Mouse (Mus musculus) kidney, postnatal 0 days (tissue): ENCODE measurements at regions not wholly inside any gene's neighbourhood (a gene's known extent, or its start where the extent isn't known, plus 50 kb on each side); places are given as distances from the start of the nearest gene placed in this dataset.

Source experiments
- ATAC-seq: fragments of 200-750 bp; cut with Nextera tagmentation; replicated peaks from 2 replicates; pipeline ENCODE4 v1.8.0; 2017; ENCODE audit warnings: low read depth, moderate number of reproducible peaks, moderate TSS enrichment, moderate library complexity; ENCODE audit not compliant: low FRiP score
- DNase-seq: peaks from one replicate; pipeline ENCODE4 v3.0.0-alpha.2; 2016; ENCODE audit warnings: low spot score
- H3K27ac ChIP-seq: fragments of 300-500 bp; sonication (generic); 2 replicates; pipeline ENCODE4 v1.5.1; 2014; ENCODE audit warnings: mild to moderate bottlenecking
- H3K27me3 ChIP-seq: fragments of 300-500 bp; sonication (generic); 2 replicates; pipeline ENCODE4 v1.6.1; 2014; ENCODE audit warnings: low read length, mixed read lengths; ENCODE audit not compliant: insufficient read depth
- H3K36me3 ChIP-seq: fragments of 300-500 bp; sonication (generic); 2 replicates; pipeline ENCODE4 v1.6.1; 2014; ENCODE audit warnings: low read length, mixed read lengths; ENCODE audit not compliant: insufficient read depth
- H3K4me1 ChIP-seq: fragments of 300-500 bp; sonication (generic); replicated peaks from 2 replicates; pipeline ENCODE4 v1.6.1; 2014; ENCODE audit warnings: antibody characterized with exemption, low read length, mixed read lengths; ENCODE audit not compliant: insufficient read depth
- H3K4me2 ChIP-seq: fragments of 300-500 bp; sonication (generic); 2 replicates; pipeline ENCODE4 v1.6.1; 2014; ENCODE audit warnings: mild to moderate bottlenecking, low read length, moderate library complexity, mixed read lengths
- H3K4me3 ChIP-seq: fragments of 300-500 bp; sonication (generic); replicated peaks from 2 replicates; pipeline ENCODE4 v1.5.1; 2014; ENCODE audit warnings: low read depth, low read length
- H3K9ac ChIP-seq: fragments of 300-500 bp; sonication (generic); 2 replicates; pipeline ENCODE4 v1.6.1; 2014; ENCODE audit warnings: low read depth, low read length
- H3K9me3 ChIP-seq: fragments of 300-500 bp; sonication (generic); replicated peaks from 2 replicates; pipeline ENCODE4 v1.6.1; 2016; ENCODE audit warnings: low read length, inconsistent platforms, mixed read lengths
- CTCF ChIP-seq: IDR thresholded peaks from 2 replicates; pipeline ENCODE4 v1.5.1; 2016; ENCODE audit warnings: antibody characterized with exemption, low read depth, mild to moderate bottlenecking, moderate library complexity
- WGBS: fragments of 180-500 bp; shearing (Covaris S2); extraction: QIAGEN DNeasy Blood & Tissue Kit; methylation state at CpG from one replicate; pipeline ENCODE4 v1.1.7; 2014; 5-methylcytosine and 5-hydroxymethylcytosine counted together

GRCm38 (mm10) chr17:64199241-64199933 is 132.3 kb downstream of the Pja2 start:
- Histone ChIP-seq H3K27ac (no peak overlapping the region), H3K27me3 (no peaks in the 10 kb centered on the region), H3K36me3 (no peaks in the 10 kb centered on the region), H3K9ac (no peak overlapping the region), H3K9me3 (no peaks in the 10 kb centered on the region), H3K4me1 (no peaks in the 10 kb centered on the region), H3K4me3 (no peak overlapping the region), H3K4me2 (no peak overlapping the region)
- no peak for ATAC-seq
- 85% methylated on average over 10 of the region's 10 CpGs for WGBS
- TF ChIP-seq CTCF, result no peak
- DNase-seq, result no peak

- no peak for ATAC-seq
- 89% methylated on average over 10 of the region's 10 CpGs for WGBS
Measured at GRCm38 (mm10) chr17:64196437-64196836, 135.3 kb downstream of the Pja2 start.

GRCm38 (mm10) chr17:64193055-64193454 is 138.7 kb downstream of the Pja2 start:
- H3K27me3 ChIP-seq, result no peaks in the 10 kb centered on the region
- no peak overlapping the region for H3K27ac ChIP-seq
- TF ChIP-seq CTCF, result no peak
- no peaks in the 10 kb centered on the region for H3K4me1 ChIP-seq
- no peaks in the 10 kb centered on the region for H3K36me3 ChIP-seq
- WGBS, result 91% methylated on average over 6 of the region's 6 CpGs
- H3K4me2 ChIP-seq, result no peak overlapping the region
- no peaks in the 10 kb centered on the region for H3K9me3 ChIP-seq
- ATAC-seq (no peak), DNase-seq (no peak)
- H3K4me3 ChIP-seq, result no peak overlapping the region
- no peak overlapping the region for H3K9ac ChIP-seq

More at GRCm38 (mm10) chr17:64196437-64196836, 135.3 kb downstream of the Pja2 start:
- TF ChIP-seq CTCF, result no peak
- no peaks in the 10 kb centered on the region for H3K27me3 ChIP-seq
- no peak overlapping the region for H3K4me2 ChIP-seq
- DNase-seq, result no peak
- H3K9me3 ChIP-seq, result no peaks in the 10 kb centered on the region
- H3K4me1 ChIP-seq, result no peaks in the 10 kb centered on the region
- H3K36me3 ChIP-seq, result no peaks in the 10 kb centered on the region
- H3K4me3 ChIP-seq, result no peak overlapping the region
- no peak overlapping the region for H3K9ac ChIP-seq
- H3K27ac ChIP-seq, result no peak overlapping the region
